Comparison of ENCODE assay signal across 8 mouse cellular contexts in the genomic region with DNA sequence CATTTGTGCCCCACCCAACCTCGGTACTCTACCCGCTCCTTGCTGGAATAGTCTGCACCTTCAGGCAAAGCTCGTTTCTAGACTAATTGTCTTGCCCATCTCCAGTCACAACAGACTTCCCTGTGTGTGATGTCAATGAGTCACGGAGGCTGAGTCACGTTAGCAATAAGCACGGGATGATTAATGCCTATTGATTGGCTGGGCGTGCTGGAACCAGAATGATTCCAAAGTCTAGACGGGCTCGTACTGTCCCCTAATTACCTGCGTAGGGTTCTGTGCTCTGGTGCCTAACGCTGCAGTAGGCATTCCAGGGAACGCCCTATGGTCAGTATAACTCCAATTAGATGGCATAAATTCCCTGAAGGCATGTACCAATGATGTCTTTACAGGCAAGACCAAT.
DNase-seq lines count a peak whose midpoint lies in the region; ATAC-seq and TF ChIP-seq lines count a peak whose summit lies in the region.
"Had no signal": no experiment of that assay in that cellular context is flagged by ENCODE, and none has a peak within 500 bp of the region (broad histone marks: within the 10 kb centered on the region; RNA-seq: fewer than 3 reads in every experiment).

No protein-coding gene starts in this region.

- no peak overlapping the region for H3K4me3 ChIP-seq in kidney, embryonic 16.5 days (ENCODE audit: low read length)
- H3K4me3 ChIP-seq in MEL (ENCODE audit: control insufficient read depth in 1 of 2, insufficient read depth in 1 of 2, low read depth in 2 of 2, low read length in 2 of 2): peak overlapping the region in 1 of 2 experiments; percentile 53; a peak in 2 of 4 replicates

- H3K27ac ChIP-seq in kidney, embryonic 16.5 days (ENCODE audit: low read length): peak overlapping the region; percentile 38; the same call in 1 of the 2 replicates
- H3K27ac ChIP-seq in MEL (ENCODE audit: control insufficient read depth, low read depth, low read length): no peak overlapping the region

- H3K36me3 ChIP-seq in kidney, embryonic 16.5 days (ENCODE audit: insufficient read depth, low read length): no peaks in the 10 kb centered on the region
- peaks cover 0 to 2% of the 10 kb centered on the region in 2 experiments; a peak in 1 of 4 replicates for H3K36me3 ChIP-seq in MEL (ENCODE audit: control insufficient read depth in 1 of 2, insufficient read depth in 2 of 2, low read length in 2 of 2)

- TF ChIP-seq RAD21 in MEL (IDR thresholded peaks at IDR 0.05; ENCODE audit: low read depth, low read length): no peak

- no peak for DNase-seq in kidney, adult 8-10 months
- peak; percentile 27 for DNase-seq in MEL (ENCODE audit: low read depth, low spot score)
- peak; percentile 55 for DNase-seq in adrenal gland, adult 8-10 months
- peak; percentile 51 for DNase-seq in layer of hippocampus, postnatal 36 days
- no peak for DNase-seq in cerebellum, postnatal 36 days
- DNase-seq in gastrocnemius, postnatal 4 days (ENCODE audit: low spot score in 2 of 2): no peak
- DNase-seq: gastrocnemius, postnatal 10 days had no signal

- H3K79me2 ChIP-seq in MEL (ENCODE audit: control insufficient read depth, insufficient read depth, low read length, poor library complexity): no peaks in the 10 kb centered on the region

- no peak for TF ChIP-seq POLR2A in MEL (IDR thresholded peaks at IDR 0.05; ENCODE audit: control insufficient read depth in 1 of 2, insufficient read depth in 1 of 2, low read depth in 1 of 2, low read length in 2 of 2, poor library complexity in 1 of 2)

- peaks cover 12% of the 10 kb centered on the region for H3K4me1 ChIP-seq in kidney, embryonic 16.5 days (ENCODE audit: insufficient read depth, low read length)
- peaks cover 4 to 12% of the 10 kb centered on the region in 2 experiments; a peak in 3 of 4 replicates for H3K4me1 ChIP-seq in MEL (ENCODE audit: control insufficient read depth in 1 of 2, insufficient read depth in 2 of 2, low read length in 2 of 2)

- no peaks in the 10 kb centered on the region for H3K27me3 ChIP-seq in kidney, embryonic 16.5 days (ENCODE audit: insufficient read depth, low read length)
- H3K27me3 ChIP-seq in MEL (ENCODE audit: control insufficient read depth in 1 of 2, insufficient read depth in 2 of 2, low read length in 2 of 2): no peaks in the 10 kb centered on the region

- peak overlapping the region; percentile 36; the same call in 1 of the 2 replicates for H3K4me2 ChIP-seq in kidney, embryonic 16.5 days (replicated peaks; ENCODE audit: low read depth, low read length)

- TF ChIP-seq CTCF in MEL (IDR thresholded peaks at IDR 0.05 in 2 of 3, conservative IDR thresholded peaks at IDR 0.05 in 1 of 3; ENCODE audit: control insufficient read depth in 1 of 3, insufficient read depth in 1 of 3, low read depth in 2 of 3, low read length in 3 of 3, poor library complexity in 1 of 3, severe bottlenecking in 1 of 3): no peak

- ATAC-seq in kidney, embryonic 16.5 days (ENCODE audit: low FRiP score, low TSS enrichment): 0 out of 2 replicates have a peak, but pooled peaks have one; percentile 27

- TF ChIP-seq EP300 in MEL (IDR thresholded peaks at IDR 0.05; ENCODE audit: low read depth in 1 of 2, low read length in 2 of 2): no peak

- H3K9ac ChIP-seq in kidney, embryonic 16.5 days (replicated peaks; ENCODE audit: low read length): no peak overlapping the region
- H3K9ac ChIP-seq in MEL (ENCODE audit: control insufficient read depth, low read depth, low read length, poor library complexity, severe bottlenecking): no peak overlapping the region; the same call in 1 of the 2 replicates

- no peaks in the 10 kb centered on the region for H3K9me3 ChIP-seq in kidney, embryonic 16.5 days (ENCODE audit: low read length)
- H3K9me3 ChIP-seq in MEL (replicated peaks; ENCODE audit: insufficient read depth, low read length): no peaks in the 10 kb centered on the region

- WGBS in kidney, embryonic 16.5 days: 69% methylated on average over 12 of the region's 12 CpGs

TF ChIP-seq in MEL, 35 proteins besides CTCF, POLR2A, EP300 and RAD21:
- no peak for TF ChIP-seq ETS1 (IDR thresholded peaks at IDR 0.05; ENCODE audit: low read depth, low read length)

Comparison
In these comparisons a context has a peak if more than half of its experiments do, and no peak if none do; other contexts are left out.
1. DNase-seq: peak in MEL (single experiment), adrenal gland, adult 8-10 months (single experiment) and layer of hippocampus, postnatal 36 days (2 of 2); none in kidney, adult 8-10 months (0 of 2), cerebellum, postnatal 36 days (0 of 2) and gastrocnemius, postnatal 4 days (0 of 2).